Mouse (Mus musculus) ZHBTc4 (cell line): ENCODE measurements at regions not wholly inside any gene's neighbourhood (a gene's known extent, or its start where the extent isn't known, plus 50 kb on each side); places are given as distances from the start of the nearest gene placed in this dataset.

ENCODE experiments used
- DNase-seq: peaks from one replicate; pipeline ENCODE4 v3.0.0-alpha.2; 2011; ENCODE audit warnings: low read depth, low spot score

DNA sequence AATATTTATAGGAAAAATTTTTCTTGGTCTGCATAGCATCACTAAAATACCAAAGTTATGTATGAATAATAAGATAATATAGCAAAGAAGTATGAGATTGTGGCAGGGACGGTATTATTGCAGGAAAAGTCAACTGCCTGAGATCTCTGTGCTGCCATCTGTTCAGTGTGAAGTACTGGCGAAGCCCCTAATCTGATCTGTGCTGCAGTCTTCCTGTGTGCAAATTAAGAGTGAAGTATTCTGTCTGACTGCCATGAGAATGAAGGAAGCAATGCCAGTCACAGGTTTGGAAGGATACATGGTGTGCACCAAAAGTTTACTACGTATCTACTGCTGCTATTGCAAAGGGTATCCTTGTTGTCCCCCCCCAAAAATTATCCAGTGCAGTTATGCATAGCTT is 501.5 kb downstream of the Rab28 start:
- no peak for DNase-seq

DNA sequence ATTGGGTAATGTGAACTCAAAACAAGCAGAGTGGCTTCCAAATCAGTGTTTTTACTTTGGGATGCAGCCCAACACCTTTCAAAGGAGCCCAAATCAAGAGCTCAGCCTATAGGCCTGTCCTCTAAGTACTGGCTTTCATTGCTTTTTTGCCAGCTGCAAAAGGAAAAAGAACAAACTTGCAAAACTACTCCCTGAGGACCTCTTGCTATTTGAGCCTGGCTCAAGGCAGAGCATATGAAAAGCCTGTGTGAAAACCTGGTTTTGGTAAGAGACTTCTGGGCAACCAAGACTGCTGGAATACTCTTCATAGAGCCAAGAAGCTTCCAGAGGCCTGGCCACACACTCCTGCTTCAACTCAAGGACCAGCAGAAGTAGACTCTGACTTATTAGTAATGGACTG is 503.5 kb downstream of the Rab28 start:
- no peak for DNase-seq

DNA sequence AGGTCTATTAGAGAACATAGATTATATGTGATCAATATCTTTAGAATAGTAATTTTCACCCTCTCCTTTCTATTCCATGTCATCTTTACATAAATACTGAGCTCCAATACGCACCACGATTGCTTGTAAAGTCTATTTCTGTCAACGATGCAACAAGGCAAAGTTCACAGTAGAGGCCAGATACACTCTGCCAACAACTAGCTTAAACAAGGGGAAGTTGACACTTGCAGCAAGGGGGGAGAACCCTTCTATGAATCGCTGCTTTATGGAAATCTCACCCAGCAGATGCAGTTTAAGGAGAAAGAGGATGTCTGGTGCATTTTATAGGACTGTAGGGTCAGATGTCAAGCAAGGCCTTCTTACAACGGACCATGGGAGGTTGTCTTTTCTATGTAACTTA is 520.8 kb downstream of the Rab28 start:
- DNase-seq = no peak

DNA sequence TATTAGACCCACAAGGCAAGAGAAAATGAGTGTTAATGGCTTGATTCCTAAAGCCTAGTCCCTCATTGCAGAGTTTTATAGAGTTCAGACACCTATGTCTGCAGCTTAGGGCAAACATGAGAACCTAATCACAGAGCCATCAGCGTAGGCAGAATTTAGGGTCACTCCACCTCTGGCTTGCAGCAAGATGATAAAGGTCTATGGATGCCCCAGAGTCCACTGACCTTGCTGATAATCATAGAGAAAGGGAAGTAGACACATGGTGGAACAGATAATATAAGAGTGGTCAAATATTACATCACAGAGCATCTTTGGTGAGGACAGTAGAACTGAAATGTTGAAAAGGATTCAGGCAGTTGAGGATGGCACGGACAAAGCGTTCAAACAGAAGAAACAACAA is 530.7 kb downstream of the Rab28 start:
- no peak for DNase-seq

DNA sequence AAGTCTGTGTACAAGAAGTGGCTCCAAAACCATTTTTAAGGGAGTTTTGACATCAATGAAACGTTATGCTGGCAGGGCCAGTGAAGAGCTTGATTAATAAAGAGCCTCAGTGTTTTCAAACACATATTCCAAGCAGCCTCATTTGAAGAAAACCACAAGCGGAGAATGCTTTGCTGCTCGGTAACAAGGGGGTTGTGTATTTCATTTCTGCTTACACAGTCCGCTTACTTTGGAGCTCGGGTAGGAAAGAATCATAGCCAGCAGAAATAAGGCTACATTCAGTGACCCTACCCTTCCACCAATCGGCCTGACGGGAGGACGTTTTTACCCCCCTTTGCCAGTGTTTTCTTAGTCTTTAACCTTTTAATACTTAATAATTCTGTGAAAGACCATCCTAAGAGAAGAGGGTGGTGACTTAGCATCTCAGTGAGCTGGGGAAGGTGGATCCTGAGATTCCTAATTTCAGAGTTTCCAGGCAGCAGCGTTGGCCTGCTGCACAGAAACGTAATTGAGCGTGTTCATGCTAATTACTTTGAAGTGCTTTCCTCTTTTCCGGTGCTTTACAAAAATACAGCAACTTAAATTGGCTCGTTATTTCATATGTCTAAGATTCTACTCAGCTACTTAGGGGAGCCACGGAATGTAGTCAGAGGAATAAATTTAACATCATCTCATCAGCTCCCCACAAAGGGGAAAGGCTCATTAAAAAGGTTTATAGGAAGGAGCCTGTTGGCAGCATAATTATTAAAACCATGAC is 541.9 kb downstream of the Rab28 start:
- no peak for DNase-seq

DNA sequence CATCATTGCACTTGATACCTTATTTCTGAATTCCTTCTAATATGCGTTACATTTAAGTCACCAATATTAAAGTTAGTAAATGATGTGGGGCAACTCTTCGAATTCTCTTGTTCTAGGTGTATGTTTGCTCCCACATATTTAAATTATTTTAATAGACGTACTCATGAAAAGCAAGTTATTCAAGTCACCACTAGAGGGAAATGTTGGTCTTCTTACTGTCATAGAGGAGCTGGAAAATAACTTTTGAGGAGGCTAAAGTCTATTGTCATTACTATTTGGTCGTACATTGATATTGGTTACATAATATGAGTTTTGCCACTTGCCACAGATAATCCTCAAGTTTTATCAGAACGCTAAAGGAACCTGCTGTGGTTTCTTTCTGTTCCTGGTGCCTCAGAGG is 582.9 kb downstream of the Rab28 start:
- DNase-seq = no peak

DNA sequence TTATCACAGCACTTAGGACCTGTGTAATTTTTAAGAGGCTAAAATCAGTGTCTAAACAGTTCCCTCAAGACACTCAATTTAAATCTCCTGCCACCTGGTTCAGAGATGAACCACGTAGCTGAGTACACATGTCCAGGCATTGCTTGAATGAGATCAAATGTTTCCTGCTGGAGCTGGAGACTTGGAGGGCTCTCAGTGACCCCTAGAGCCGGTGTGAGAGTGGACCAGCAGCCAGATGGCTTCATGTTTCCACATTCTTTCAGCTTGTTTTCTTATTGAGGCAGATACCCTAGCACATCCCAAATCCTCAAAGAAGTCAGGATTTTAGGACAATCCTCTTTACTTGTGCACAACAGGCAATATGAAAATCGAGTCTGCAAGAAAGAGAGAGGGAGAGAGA is 590.3 kb downstream of the Rab28 start:
- no peak for DNase-seq

DNA sequence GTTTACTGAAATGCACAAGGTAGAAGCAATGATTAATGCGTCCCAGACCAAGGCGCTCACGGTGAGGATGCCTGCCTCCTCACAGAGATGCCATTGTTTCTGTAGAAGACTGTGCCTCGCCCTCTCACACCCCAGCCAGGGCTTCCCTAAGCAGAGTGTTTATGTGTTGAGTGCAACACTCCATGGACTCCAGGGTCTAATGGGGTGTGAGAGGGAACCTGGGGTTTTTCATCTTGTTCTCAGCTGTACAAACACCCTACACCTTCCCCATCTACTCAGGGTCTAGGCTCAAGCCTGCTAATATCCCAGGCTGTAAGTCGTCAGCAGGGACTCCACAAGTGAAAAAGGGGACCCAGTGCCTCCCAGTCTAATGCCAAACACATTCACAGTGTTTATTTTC is 620.2 kb downstream of the Rab28 start:
- no peak for DNase-seq

DNA sequence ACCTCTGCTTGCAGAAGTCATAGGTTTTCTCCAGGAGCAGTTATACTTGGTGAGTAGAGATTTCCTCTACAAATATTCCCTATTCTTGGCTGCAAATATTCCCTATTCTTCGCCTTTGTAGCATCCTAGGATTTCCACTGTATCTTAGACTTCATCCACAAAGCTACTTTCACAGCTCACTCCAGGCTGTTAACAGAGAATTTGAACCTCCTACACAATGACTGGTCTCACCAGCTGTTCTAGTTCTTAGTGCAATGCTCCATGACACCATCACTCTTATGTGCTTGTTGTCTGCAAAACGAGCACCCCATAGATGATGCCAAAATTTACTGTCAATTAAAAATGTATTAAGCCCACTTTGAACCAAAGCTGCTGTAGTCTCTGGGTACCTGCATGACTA is 631.5 kb downstream of the Rab28 start:
- no peak for DNase-seq

DNA sequence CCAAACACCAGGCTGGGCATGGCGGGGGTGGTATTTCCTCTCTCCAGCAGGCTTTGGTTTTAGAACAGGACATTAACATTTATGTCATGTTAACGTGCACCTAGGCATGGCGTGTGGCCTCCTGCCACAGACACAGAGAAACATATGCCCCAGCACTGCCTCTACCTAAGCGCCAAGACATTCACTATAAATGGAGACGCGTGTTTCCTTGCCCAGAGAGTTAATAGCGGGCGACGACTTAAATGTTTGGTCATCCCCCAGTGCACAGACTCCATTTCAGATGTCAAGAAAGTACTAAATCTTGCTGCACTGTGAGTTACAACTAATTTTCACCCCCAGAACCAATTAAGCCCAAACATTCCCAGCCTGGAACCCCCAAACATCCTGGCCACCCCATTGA is 646.3 kb downstream of the Rab28 start:
- no peak for DNase-seq

DNA sequence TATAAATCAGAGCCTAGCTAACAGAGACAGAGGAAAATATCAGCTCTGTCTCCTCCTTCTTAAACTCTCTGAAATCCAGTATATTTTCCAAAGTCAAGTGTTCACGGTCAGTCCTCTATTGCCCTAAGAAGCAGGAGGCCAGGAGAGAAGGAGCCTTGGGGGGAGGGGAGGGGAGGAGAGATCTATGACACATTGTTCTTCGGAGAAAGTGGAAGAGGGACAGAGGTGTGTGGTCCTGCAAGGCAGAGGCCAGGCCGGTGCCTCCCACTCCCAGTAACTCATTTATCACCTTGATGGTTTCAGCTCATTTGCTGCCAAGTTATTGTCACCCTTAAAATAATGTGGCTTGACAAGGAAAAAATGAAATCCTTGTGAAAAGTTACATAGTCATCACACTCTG is 646.7 kb downstream of the Rab28 start:
- DNase-seq = no peak

DNA sequence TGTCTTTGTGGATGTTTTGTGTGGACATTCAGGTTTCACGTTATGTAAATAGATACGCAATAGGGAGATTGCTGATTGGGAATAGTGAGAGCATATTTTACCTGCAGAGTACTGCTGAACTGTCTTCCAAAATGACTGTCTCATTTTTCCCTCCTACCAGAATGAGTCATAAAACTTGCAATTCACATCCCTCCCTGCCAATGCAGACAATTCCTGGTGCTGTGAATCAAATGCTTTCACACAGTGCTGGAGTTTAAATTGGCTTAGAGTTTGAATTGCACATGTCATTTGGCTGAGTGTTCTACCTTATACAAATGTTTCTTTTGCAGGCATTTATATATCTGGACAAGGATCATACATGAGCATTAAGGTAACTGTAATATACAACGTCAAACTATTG is 649.9 kb downstream of the Rab28 start:
- no peak for DNase-seq

DNA sequence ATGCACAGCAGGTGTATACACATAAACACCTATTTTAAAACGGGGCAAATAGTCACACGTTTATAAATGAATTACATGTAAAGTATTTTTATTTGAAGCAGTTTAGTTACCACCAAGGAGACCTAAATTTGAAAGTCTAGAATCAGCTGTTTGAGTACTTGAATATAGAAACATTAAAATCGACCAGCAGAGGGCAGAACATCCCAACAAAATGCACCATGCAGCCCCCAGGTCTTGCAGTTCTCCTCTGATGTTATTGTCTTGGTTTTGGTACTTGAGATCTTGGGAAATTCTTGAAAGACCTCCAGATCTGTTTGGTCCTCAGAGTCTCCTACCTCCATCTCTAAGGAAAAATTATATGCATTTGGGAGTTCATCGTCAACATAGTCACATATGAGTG is 656.0 kb downstream of the Rab28 start:
- peak; percentile 27 for DNase-seq

DNA sequence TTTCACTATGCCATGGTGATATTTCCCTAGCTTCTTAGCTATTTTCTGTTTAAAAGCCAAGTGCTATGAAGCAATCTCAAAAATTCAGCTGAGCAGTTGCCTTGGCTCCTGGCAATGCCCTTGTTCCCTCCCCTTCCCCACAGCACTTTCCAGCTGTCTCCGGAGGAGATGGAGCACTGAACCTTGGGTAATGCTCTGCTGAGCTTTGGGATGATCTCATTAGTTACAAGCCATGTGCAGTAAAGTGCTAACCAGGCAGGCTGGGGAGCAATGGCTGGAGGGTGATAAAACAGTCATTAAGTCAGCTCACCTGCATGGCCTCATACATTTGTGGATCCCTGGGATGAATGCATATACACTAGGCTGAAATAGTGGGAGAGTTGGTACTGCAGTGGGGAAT is 659.4 kb downstream of the Rab28 start:
- DNase-seq = no peak

DNA sequence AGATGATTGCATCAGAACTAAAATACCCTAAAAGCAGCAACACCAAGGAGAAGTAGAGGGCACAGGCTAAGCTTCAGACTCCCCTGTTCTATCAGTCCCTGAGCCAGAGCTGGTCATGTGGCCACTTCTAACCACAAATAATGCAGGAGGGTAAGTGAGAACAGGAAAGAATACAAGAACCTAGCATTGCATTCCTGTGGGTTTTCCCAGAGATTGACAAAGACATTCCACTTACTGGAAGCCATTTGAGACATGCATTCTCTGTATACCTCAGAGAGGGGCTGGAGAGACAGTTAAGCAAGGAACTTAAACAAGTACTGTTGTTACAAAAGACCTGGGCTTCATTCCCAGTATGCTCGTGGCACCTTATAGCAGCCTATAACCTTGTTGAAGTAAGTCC is 662.7 kb downstream of the Rab28 start:
- no peak for DNase-seq

DNA sequence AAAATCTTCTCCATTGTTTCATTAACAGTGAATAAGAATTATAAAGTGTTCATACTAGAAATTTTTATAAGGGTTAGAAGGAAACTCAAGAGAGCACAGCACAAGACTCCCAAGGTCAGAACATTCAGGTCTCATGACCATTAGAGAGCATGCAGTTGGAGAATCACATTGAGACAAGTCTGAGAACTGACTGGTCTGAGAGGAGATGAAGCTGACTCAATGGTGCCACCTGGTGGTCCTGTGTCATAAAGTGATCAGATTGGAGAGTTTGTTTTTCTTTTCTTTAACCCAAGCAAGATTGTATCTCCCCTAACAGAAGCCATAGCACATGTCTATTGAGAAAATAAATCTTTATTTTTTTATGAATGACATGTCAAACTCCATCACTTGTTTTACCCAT is 663.5 kb downstream of the Rab28 start:
- peak; percentile 63 for DNase-seq

DNA sequence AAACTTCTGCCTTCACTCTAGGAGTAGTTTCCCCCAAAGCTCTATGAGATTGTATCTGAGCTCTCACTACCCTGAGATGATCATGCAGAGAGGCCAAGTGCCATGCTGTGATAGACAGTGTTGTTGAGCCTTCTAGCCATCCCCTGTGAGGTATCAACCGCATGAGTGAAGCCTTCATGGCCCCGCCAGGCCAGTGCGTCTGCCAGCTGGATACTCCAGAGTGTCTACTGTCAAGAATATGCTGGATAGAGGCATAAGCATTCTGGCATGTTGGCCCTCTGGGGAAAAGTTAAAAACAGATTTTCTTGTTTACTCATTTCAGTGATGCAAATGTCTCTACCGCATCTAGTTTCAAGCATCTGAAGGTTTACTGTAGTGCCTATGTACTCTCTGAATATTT is 669.2 kb downstream of the Rab28 start:
- DNase-seq = no peak

DNA sequence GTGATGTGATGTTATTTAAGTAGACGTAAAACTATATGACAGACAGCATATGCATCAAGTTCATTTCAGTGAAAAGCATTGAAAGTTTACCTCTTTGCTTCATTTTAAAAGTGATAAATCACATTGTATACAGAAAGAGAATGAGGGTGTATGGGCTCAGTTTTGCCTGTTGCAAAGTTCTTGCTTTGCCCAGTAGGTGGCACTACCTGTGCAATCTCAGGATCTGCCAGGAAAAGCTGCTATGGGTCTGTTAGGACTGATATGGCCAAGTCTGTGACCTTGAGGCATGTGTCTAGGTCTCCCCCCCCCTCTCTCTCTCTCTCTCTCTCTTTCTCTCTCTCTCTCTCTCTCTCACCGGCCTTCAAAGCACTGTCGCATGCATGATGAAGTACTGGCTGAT is 701.3 kb downstream of the Rab28 start:
- DNase-seq = peak; percentile 21

DNA sequence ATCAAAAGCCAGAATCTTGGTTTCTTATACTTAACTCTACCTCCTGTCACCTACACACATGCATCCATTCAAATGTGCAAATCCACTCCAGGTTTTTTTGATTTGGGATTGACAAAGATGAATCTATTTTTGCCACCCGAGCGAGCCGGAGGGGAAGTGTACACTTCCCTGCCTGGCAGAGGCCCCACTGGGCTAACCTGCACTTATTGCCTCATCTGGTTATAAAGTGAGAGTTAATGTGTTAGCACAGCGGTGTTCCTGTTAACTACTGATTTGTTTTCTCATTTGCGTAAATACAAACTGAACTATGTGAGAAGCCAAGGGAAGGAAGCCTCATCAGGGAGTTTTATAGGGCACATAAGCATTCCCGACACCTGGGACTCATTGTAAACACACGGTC is 721.4 kb downstream of the Rab28 start:
- DNase-seq = no peak

DNA sequence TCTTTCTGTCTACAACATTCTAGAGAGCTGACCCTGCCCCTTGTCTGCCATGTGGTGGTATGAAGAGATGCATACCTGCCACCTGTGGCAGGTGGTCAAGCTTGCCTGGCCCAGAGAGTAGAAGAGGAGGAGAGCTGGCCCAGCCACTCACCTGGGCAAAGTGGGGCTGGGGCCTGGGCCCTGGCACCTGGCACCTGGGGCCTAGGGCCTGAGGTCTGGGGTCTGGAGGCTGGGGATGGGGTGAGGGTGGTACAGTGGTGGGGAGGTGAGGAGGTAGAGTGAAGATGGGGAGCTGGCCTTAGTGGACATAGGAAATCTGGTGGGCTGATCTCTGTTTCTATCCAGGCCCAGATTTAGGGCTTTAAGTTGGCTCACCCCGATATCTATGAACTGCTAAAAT is 733.1 kb downstream of the Rab28 start:
- no peak for DNase-seq

DNA sequence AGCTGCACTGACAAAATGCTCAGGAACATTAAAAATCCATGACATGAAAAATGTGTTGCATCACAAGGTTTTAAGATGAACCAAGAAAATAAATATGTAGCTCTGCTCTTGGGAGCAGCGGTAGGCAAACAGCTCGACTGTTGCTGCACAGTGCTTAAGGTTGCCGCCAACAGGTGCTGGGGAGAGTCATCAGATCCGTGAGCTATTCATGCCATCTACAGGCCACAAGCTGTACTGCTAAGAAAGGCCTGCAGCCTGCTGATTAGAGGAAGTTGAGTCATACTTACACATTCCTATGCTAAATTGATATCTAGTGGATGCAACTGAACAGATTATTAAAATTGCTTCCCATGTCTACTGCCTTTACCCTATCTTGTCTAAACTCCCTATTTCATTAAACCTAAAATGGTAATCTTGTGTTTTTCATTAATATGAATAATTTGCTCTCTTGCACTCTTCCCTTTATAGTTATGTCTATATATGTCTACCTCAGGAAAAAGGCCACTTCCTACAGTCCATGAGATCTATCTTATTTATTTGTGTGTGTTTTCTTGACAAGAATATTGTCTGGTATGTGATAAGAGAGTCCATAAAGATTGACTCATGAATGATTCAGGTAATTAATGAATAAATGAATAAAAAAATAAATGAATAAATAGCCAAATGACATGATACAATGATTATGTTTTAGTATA is 754.9 kb downstream of the Rab28 start:
- DNase-seq = peak; percentile 64

DNA sequence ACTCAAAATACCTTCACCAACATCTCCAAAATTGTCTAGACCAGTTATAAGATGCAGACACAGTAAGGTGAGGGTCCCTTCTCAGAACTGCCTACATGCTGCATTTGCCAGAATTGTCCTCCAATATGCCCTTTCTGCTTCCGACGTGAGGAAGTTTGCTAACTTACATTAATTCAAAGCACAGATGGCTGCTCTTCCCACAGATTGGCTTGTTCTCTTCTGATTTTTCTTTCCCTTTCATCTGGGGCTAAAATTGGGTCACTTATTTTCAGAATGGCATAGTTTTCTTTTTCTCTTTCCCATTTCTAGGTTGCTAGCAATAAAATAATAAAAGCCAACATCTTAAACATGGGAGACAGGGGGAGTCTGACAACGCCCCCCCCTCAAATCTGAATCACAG is 778.8 kb downstream of the Rab28 start:
- DNase-seq = no peak

DNA sequence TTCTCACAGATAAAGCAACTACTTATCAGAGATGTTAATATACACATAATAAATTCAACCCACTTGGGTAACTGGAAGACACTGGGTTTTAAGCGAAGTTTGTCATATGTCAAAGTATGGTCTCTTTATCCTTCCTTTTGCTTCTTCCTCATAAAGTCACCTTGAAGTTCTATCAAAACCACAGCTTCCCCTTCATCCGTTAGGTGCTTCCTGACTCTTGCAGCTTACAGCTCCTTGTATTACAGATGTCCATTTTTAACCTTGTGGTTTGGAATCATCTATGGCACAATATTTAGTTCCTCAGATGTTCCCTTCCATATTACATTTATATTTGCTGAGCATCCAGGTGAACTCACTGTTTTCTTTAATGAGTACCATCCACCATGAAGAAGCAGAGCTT is 787.0 kb downstream of the Rab28 start:
- no peak for DNase-seq

DNA sequence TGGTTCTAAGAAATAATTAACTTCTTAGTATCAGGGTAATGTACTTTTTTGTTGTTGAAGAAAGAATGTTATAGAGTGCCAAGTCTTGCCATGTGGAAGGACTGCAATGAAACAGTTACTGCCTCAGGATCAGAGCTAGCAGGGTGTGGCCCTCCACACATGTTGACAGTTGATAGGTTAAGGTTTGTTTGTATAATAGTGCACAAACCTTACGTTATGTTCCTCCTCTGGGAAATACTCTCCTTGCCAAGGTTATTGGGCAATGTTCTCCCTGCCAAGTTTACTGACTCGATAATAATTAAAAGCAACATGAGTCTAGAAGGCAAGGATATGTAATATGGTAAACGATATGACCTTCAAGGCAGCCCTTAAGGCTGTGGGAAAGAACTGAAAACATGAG is 799.2 kb downstream of the Rab28 start:
- no peak for DNase-seq
